Mouse (Mus musculus) hindbrain, embryonic 12.5 days (tissue): ENCODE data around the gene Rrp9. TPM values are rescaled to one million over a fixed set of nuclear protein-coding genes. Genes with fewer than 3 reads are reported as not detected.

Experiments
- ATAC-seq: fragments of 200-750 bp; cut with Nextera tagmentation; 2 replicates; pipeline ENCODE4 v1.8.0; 2017; ENCODE audit warnings: moderate TSS enrichment; ENCODE audit not compliant: low FRiP score
- H3K27ac ChIP-seq: fragments of 300-500 bp; sonication (generic); 2 replicates; pipeline ENCODE4 v1.5.1; 2016; ENCODE audit warnings: mild to moderate bottlenecking
- H3K27me3 ChIP-seq: fragments of 300-500 bp; sonication (generic); 2 replicates; pipeline ENCODE4 v1.6.1; 2016; ENCODE audit warnings: mild to moderate bottlenecking
- H3K36me3 ChIP-seq: fragments of 300-500 bp; sonication (generic); 2 replicates; pipeline ENCODE4 v1.6.1; 2016; ENCODE audit warnings: mild to moderate bottlenecking
- H3K4me1 ChIP-seq: fragments of 300-500 bp; sonication (generic); 2 replicates; pipeline ENCODE4 v1.6.1; 2016
- H3K4me2 ChIP-seq: fragments of 300-500 bp; sonication (generic); replicated peaks from 2 replicates; pipeline ENCODE4 v1.6.1; 2016; ENCODE audit warnings: mild to moderate bottlenecking
- H3K4me3 ChIP-seq: fragments of 300-500 bp; sonication (generic); 2 replicates; pipeline ENCODE4 v1.5.1; 2016; ENCODE audit warnings: mild to moderate bottlenecking
- H3K9ac ChIP-seq: fragments of 300-500 bp; sonication (generic); 2 replicates; pipeline ENCODE4 v1.6.1; 2016; ENCODE audit warnings: mild to moderate bottlenecking, moderate library complexity
- H3K9me3 ChIP-seq: fragments of 300-500 bp; sonication (generic); replicated peaks from 2 replicates; pipeline ENCODE4 v1.6.1; 2016; ENCODE audit warnings: mild to moderate bottlenecking
- WGBS: fragments of 180-500 bp; shearing (Covaris S2); methylation state at CpG from one replicate; pipeline ENCODE4 v1.1.7; 2016; 5-methylcytosine and 5-hydroxymethylcytosine counted together
- polyA plus RNA-seq: library from polyadenylated mRNA; unstranded; fragments of >200 nt; fragmentation: Nextera tagmentation; extraction: Ambion mirVana; gene quantifications from 2 replicates; pipeline ENCODE4 v1.2.1, GENCODE M21; 2016

Gene Rrp9
- polyA plus RNA-seq, 1 experiment from 2014 or later = 42.7 TPM

GRCm38 (mm10) chr9:106459946-106460345, 15.8 kb upstream of the Rrp9 start:
- no peak overlapping the region for H3K27ac ChIP-seq
- no peak overlapping the region; the same call in 1 of the 2 replicates for H3K9ac ChIP-seq
- H3K36me3 ChIP-seq = peaks cover 58% of the 10 kb centered on the region
- peaks cover 70% of the 10 kb centered on the region for H3K4me1 ChIP-seq
- peaks cover 4% of the 10 kb centered on the region; the same call in 1 of the 2 replicates for H3K27me3 ChIP-seq
- ATAC-seq = no peak
- H3K4me2 ChIP-seq = 0 out of 2 replicates have a peak overlapping the region, but pooled peaks have one; percentile 17
- no peaks in the 10 kb centered on the region for H3K9me3 ChIP-seq
- WGBS = 85% methylated on average over 15 of the region's 15 CpGs
- H3K4me3 ChIP-seq = no peak overlapping the region

GRCm38 (mm10) chr9:106460401-106461025, 15.2 kb upstream of the Rrp9 start:
- Histone ChIP-seq H3K27me3 (peaks cover 4% of the 10 kb centered on the region; the same call in 1 of the 2 replicates), H3K4me2 (no peak overlapping the region), H3K27ac (no peak overlapping the region), H3K9ac (peak overlapping the region; percentile 18), H3K4me3 (no peak overlapping the region), H3K36me3 (peaks cover 58% of the 10 kb centered on the region), H3K4me1 (peaks cover 70% of the 10 kb centered on the region), H3K9me3 (no peaks in the 10 kb centered on the region)
- no peak for ATAC-seq
- WGBS = 76% methylated on average over 18 of the region's 18 CpGs

DNA sequence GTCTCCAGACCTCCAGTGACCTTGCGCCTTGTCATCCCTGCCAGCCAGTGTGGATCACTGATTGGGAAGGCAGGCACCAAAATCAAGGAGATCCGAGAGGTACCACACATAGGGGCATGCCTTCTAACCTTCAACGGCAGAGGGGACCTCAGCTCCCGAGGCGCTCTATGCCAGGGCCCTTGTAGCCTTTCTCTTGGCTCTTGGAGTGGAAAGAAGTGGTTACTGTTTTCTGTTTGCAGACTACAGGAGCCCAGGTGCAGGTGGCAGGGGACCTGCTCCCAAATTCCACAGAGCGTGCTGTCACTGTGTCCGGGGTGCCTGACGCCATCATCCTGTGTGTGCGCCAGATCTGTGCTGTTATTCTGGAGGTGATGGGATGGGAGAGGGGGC, 14.7 kb upstream of the Rrp9 start:
- no peak overlapping the region; the same call in 1 of the 2 replicates for H3K9ac ChIP-seq
- H3K4me1 ChIP-seq = peaks cover 69% of the 10 kb centered on the region
- H3K36me3 ChIP-seq = peaks cover 58% of the 10 kb centered on the region
- no peak overlapping the region for H3K27ac ChIP-seq
- 96% methylated on average over 9 of the region's 9 CpGs for WGBS
- no peaks in the 10 kb centered on the region for H3K9me3 ChIP-seq
- H3K4me2 ChIP-seq = no peak overlapping the region
- no peak overlapping the region for H3K4me3 ChIP-seq
- no peak for ATAC-seq
- peaks cover 4% of the 10 kb centered on the region; the same call in 1 of the 2 replicates for H3K27me3 ChIP-seq

- Histone ChIP-seq H3K4me1 (peaks cover 61% of the 10 kb centered on the region), H3K27me3 (peaks cover 4% of the 10 kb centered on the region; the same call in 1 of the 2 replicates), H3K4me3 (no peak overlapping the region), H3K27ac (no peak overlapping the region), H3K36me3 (peaks cover 58% of the 10 kb centered on the region), H3K9ac (no peak overlapping the region), H3K4me2 (no peak overlapping the region), H3K9me3 (no peaks in the 10 kb centered on the region)
- 86% methylated on average over 16 of the region's 16 CpGs for WGBS
- no peak for ATAC-seq
Observed at GRCm38 (mm10) chr9:106461641-106462429, 13.9 kb upstream of the Rrp9 start.

DNA sequence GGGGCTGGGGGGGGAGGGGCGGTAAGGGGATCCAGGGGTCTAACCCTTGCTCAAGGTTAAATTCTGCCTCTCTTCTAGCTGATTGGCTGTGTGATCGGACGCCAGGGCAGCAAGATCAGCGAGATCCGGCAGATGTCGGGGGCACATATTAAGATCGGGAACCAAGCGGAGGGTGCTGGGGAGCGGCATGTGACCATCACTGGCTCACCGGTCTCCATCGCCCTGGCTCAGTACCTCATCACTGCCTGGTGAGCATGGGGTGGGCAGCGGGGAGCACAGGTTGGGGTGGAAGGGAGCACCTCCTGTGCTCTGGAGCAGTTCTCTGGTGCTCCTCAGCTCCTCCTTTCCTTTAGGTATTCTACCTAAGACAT, 13.3 kb upstream of the Rrp9 start:
- peaks cover 4% of the 10 kb centered on the region; the same call in 1 of the 2 replicates for H3K27me3 ChIP-seq
- H3K4me2 ChIP-seq = no peak overlapping the region
- no peak overlapping the region for H3K9ac ChIP-seq
- peaks cover 58% of the 10 kb centered on the region for H3K36me3 ChIP-seq
- no peak for ATAC-seq
- no peak overlapping the region for H3K27ac ChIP-seq
- no peaks in the 10 kb centered on the region for H3K9me3 ChIP-seq
- H3K4me3 ChIP-seq = no peak overlapping the region
- 91% methylated on average over 12 of the region's 12 CpGs for WGBS
- peaks cover 55% of the 10 kb centered on the region for H3K4me1 ChIP-seq

DNA sequence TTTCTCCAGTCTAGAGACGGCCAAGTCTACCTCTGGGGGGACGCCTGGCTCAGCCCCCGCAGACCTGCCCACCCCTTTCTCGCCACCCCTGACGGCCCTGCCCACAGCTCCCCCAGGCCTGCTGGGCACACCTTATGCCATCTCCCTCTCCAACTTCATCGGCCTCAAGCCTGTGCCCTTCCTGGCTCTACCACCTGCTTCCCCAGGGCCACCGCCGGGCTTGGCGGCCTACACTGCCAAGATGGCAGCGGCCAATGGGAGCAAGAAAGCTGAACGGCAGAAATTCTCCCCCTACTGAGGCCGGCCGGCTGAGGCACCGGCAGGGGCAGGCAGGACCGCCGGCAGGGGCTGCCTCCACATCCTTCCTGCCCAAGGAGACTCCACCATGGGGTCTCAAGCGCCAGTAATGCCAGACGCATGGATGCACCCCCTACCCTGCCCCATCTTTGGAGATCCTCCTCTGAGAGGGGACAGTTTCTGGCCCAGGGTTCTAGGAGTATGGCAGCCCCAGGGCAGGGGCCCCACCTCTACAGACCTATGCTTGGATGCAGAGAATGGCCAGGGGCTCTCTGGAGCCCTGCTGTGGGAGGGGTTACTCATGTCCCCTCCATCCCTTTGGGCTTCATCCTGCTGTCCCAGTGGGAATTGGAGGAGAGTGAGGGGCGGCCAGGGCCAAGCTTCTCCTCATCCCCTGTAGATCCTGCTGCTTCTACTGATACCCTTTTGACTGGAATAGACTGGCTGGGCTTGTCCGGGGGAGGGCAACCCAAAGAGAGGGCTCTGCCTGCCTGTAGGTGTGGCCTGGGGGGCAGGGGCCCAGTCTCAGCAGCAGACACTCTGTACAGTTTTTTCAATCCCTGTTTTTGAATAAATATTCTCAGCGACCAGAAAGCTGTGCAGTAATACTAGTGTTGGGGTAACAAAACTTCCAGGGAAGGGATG, 12.4 kb upstream of the Rrp9 start:
- Histone ChIP-seq H3K9me3 (no peaks in the 10 kb centered on the region), H3K9ac (no peak overlapping the region), H3K4me2 (no peak overlapping the region), H3K27me3 (peaks cover 4% of the 10 kb centered on the region; the same call in 1 of the 2 replicates), H3K4me3 (no peak overlapping the region), H3K4me1 (peaks cover 45% of the 10 kb centered on the region), H3K27ac (no peak overlapping the region), H3K36me3 (peaks cover 52% of the 10 kb centered on the region)
- WGBS = 84% methylated on average over 21 of the region's 21 CpGs
- ATAC-seq = no peak

DNA sequence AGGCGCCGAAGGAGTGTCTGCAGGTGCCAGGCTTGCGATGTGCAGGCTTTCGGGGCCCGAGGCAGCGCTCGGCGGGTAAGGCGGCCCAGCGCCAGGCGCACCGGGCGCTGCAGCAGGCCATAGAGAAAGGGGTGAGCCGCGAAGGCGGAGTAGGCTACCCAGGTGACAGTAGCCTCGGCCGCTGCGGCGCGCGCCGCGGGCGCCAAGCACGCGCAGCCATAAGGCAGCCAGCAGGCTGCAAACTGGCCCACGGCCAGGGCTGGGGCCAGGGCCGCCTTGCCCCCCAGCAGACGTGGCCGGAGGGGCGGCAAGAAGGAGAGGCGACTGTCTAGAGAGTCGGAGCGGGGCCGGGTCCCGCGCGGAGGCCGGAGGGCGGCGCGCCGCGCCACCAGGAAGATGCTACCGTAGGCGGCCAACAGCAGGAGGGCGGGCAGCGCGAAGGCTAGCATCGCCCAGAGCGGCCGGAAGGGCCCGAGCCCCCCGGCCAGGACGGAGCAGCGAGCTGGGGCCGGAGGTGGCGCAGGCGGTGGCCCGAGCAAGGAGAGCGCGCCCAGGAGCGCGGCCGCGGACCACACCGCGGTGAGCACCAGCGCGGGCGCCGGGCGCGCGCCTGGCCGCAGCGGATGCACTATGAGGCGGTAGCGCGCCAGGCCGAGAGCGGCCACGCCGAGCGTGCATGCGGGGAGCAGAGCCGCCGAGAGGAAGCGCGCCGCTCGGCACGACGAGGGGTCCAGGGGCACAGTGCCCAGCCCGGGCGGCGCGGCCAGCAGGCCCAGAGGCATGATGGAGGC, 10.8 kb upstream of the Rrp9 start:
- peak overlapping the region; percentile 82 for H3K9ac ChIP-seq
- H3K27ac ChIP-seq = peak overlapping the region; percentile 84
- H3K4me2 ChIP-seq = peak overlapping the region; percentile 92
- peaks cover 46% of the 10 kb centered on the region for H3K36me3 ChIP-seq
- WGBS = 2% methylated on average over 97 of the region's 99 CpGs
- peak; percentile 58 for ATAC-seq
- no peaks in the 10 kb centered on the region for H3K9me3 ChIP-seq
- peak overlapping the region; percentile 49 for H3K4me3 ChIP-seq
- H3K4me1 ChIP-seq = peaks cover 30% of the 10 kb centered on the region
- H3K27me3 ChIP-seq = peaks cover 4% of the 10 kb centered on the region; the same call in 1 of the 2 replicates

DNA sequence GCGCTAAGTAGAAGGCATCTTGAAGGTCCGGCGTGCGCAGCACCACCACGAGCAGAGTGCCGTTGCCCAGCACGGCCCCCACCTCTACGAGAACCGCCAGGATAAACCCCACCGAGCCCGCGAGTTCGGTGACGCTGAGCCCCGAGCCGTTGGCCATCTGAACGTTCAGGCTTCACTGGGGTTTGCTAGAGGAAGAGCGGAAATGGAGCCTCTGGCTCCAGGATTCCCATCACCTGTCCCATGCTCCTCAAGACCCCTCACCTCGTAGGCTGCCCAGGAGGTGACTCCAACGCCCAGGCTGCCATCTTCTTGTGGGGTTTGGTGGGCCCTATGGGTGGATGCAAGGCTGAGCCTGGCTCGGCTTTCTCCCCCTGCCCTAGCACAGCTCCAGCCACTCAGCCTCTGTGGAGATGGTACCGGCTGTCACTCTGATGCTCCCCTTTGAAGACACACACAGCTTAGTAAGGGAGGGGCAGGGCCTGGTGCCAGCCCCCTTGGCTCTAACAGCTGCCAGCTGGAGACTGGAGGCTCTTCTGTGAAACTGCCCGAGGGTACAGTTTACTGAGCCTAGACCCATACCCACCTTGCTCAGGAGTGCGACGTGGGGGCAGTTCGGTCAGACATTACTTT, 10.1 kb upstream of the Rrp9 start, which contains the start of gene Gpr62:
Gene Gpr62, minus strand, starts transcription at position 368 of the 630 bp plus-strand sequence.
- Histone ChIP-seq H3K36me3 (peaks cover 39% of the 10 kb centered on the region), H3K9me3 (no peaks in the 10 kb centered on the region), H3K27ac (peak within 1 kb of the TSS; percentile 84), H3K4me1 (peaks cover 22% of the 10 kb centered on the region), H3K4me2 (peak within 1 kb of the TSS; percentile 92), H3K27me3 (peaks cover 4% of the 10 kb centered on the region; the same call in 1 of the 2 replicates), H3K9ac (peak within 1 kb of the TSS; percentile 82), H3K4me3 (peak within 1 kb of the TSS; percentile 49)
- peak; percentile 17; the same call in 1 of the 2 replicates for ATAC-seq
- 31% methylated on average over 26 of the region's 26 CpGs for WGBS

GRCm38 (mm10) chr9:106466721-106467120, 9.0 kb upstream of the Rrp9 start:
- H3K9ac ChIP-seq = no peak overlapping the region
- no peak overlapping the region for H3K4me2 ChIP-seq
- 96% methylated on average over 6 of the region's 6 CpGs for WGBS
- no peak overlapping the region for H3K4me3 ChIP-seq
- H3K9me3 ChIP-seq = no peaks in the 10 kb centered on the region
- H3K4me1 ChIP-seq = peaks cover 21% of the 10 kb centered on the region
- no peak for ATAC-seq
- peaks cover 4% of the 10 kb centered on the region; the same call in 1 of the 2 replicates for H3K27me3 ChIP-seq
- peaks cover 28% of the 10 kb centered on the region for H3K36me3 ChIP-seq
- H3K27ac ChIP-seq = no peak overlapping the region

GRCm38 (mm10) chr9:106467746-106468145, 8.0 kb upstream of the Rrp9 start:
- Histone ChIP-seq H3K4me2 (no peak overlapping the region), H3K27me3 (peaks cover 4% of the 10 kb centered on the region; the same call in 1 of the 2 replicates), H3K27ac (no peak overlapping the region), H3K9ac (no peak overlapping the region), H3K4me3 (no peak overlapping the region), H3K9me3 (no peaks in the 10 kb centered on the region), H3K36me3 (peaks cover 18% of the 10 kb centered on the region), H3K4me1 (peaks cover 25% of the 10 kb centered on the region)
- ATAC-seq = no peak
- 82% methylated on average over 7 of the region's 7 CpGs for WGBS

GRCm38 (mm10) chr9:106469317-106469716, 6.4 kb upstream of the Rrp9 start:
- Histone ChIP-seq H3K36me3 (peaks cover 3% of the 10 kb centered on the region; the same call in 1 of the 2 replicates), H3K27me3 (peaks cover 4% of the 10 kb centered on the region; the same call in 1 of the 2 replicates), H3K4me2 (no peak overlapping the region), H3K4me1 (peaks cover 28% of the 10 kb centered on the region), H3K9ac (no peak overlapping the region), H3K27ac (no peak overlapping the region), H3K9me3 (no peaks in the 10 kb centered on the region), H3K4me3 (no peak overlapping the region)
- ATAC-seq = no peak
- 74% methylated on average over 6 of the region's 6 CpGs for WGBS
